Mouse (Mus musculus) G1E (cell line): ENCODE results near the gene Emc6. TPM values are rescaled to one million over a fixed set of nuclear protein-coding genes. Genes with fewer than 3 reads are reported as not detected.

Source experiments
- polyA plus RNA-seq: library from polyadenylated mRNA; stranded (reverse); fragments of >175 nt; gene quantifications from 2 replicates; pipeline ENCODE4 v1.2.3, GENCODE M21; 2012
- total RNA-seq, 2 experiments: library from RNA; stranded (forward) in 1 of 2; stranded (reverse) in 1 of 2; fragments of 200-1000 nt in 1 of 2; fragments of >200 nt in 1 of 2; fragmentation: Nextera tagmentation in 1 of 2; gene quantifications; 2 replicates each; pipeline ENCODE4 v1.2.3; 2014 to 2017

Emc6 gene
- total and polyA plus RNA-seq, 3 experiments = 43.7 to 178 (median 54.7) TPM

Other genes with a start within 250 kb of the Emc6 start
- 56.9 and 63.9 TPM in 2 replicates for gene Atp2a3, start 215.9 kb downstream of the Emc6 start, total RNA-seq (2014; fragmentation: Nextera tagmentation)
- gene Atp2a3, start 215.9 kb downstream of the Emc6 start, total RNA-seq (2017) = 79.9 and 101 TPM in 2 replicates
- gene Atp2a3, start 215.9 kb downstream of the Emc6 start, polyA plus RNA-seq = 79.0 and 95.8 TPM in 2 replicates
- gene P2rx1, start 177.9 kb downstream of the Emc6 start, total RNA-seq (2014; fragmentation: Nextera tagmentation) = 11.4 and 12.0 TPM in 2 replicates
- 46.9 and 53.7 TPM in 2 replicates for gene P2rx1, start 177.9 kb downstream of the Emc6 start, total RNA-seq (2017)
- gene P2rx1, start 177.9 kb downstream of the Emc6 start, polyA plus RNA-seq = 11.7 and 14.8 TPM in 2 replicates
- 1.9 and 4.2 TPM in 2 replicates for gene Camkk1, start 158.0 kb downstream of the Emc6 start, total RNA-seq (2014; fragmentation: Nextera tagmentation)
- 13.1 and 13.8 TPM in 2 replicates for gene Camkk1, start 158.0 kb downstream of the Emc6 start, total RNA-seq (2017)
- 8.9 and 9.9 TPM in 2 replicates for gene Camkk1, start 158.0 kb downstream of the Emc6 start, polyA plus RNA-seq
- gene Ncbp3, start 129.3 kb downstream of the Emc6 start, total RNA-seq (2014; fragmentation: Nextera tagmentation) = 23.9 and 25.0 TPM in 2 replicates
- 20.0 and 24.2 TPM in 2 replicates for gene Ncbp3, start 129.3 kb downstream of the Emc6 start, total RNA-seq (2017)
- 11.2 and 13.3 TPM in 2 replicates for gene Ncbp3, start 129.3 kb downstream of the Emc6 start, polyA plus RNA-seq
- 0.19 and 0.23 TPM in 2 replicates for gene Itgae, start 86.5 kb downstream of the Emc6 start, total RNA-seq (2014; fragmentation: Nextera tagmentation)
- 0.05 and 0.06 TPM in 2 replicates for gene Itgae, start 86.5 kb downstream of the Emc6 start, total RNA-seq (2017)
- 0.03 and 0.04 TPM in 2 replicates for gene Itgae, start 86.5 kb downstream of the Emc6 start, polyA plus RNA-seq
- gene Haspin, start 38.7 kb downstream of the Emc6 start, total RNA-seq (2014; fragmentation: Nextera tagmentation) = 16.7 and 18.4 TPM in 2 replicates
- 16.9 and 17.5 TPM in 2 replicates for gene Haspin, start 38.7 kb downstream of the Emc6 start, total RNA-seq (2017)
- gene Haspin, start 38.7 kb downstream of the Emc6 start, polyA plus RNA-seq = 19.5 and 23.1 TPM in 2 replicates
- gene P2rx5, start 16.6 kb downstream of the Emc6 start, total RNA-seq (2014; fragmentation: Nextera tagmentation) = not detected in 2 replicates
- gene P2rx5, start 16.6 kb downstream of the Emc6 start, total RNA-seq (2017) = 0.05 TPM in 1 of 2 replicates, not detected in the other
- gene P2rx5, start 16.6 kb downstream of the Emc6 start, polyA plus RNA-seq = not detected in 2 replicates
- 7.4 and 9.2 TPM in 2 replicates for gene Tax1bp3, start within 50 bp of the Emc6 start, total RNA-seq (2014; fragmentation: Nextera tagmentation)
- 17.8 and 21.1 TPM in 2 replicates for gene Tax1bp3, start within 50 bp of the Emc6 start, total RNA-seq (2017)
- gene Tax1bp3, start within 50 bp of the Emc6 start, polyA plus RNA-seq = 4.1 and 9.0 TPM in 2 replicates
- 19.8 and 23.3 TPM in 2 replicates for gene Ctns, start 22.0 kb upstream of the Emc6 start, total RNA-seq (2014; fragmentation: Nextera tagmentation)
- gene Ctns, start 22.0 kb upstream of the Emc6 start, total RNA-seq (2017) = 28.7 and 30.6 TPM in 2 replicates
- 1.9 and 3.6 TPM in 2 replicates for gene Ctns, start 22.0 kb upstream of the Emc6 start, polyA plus RNA-seq
- 2.1 and 2.4 TPM in 2 replicates for gene Shpk, start 22.4 kb upstream of the Emc6 start, total RNA-seq (2014; fragmentation: Nextera tagmentation)
- 2.8 and 3.2 TPM in 2 replicates for gene Shpk, start 22.4 kb upstream of the Emc6 start, total RNA-seq (2017)
- 0.83 and 0.95 TPM in 2 replicates for gene Shpk, start 22.4 kb upstream of the Emc6 start, polyA plus RNA-seq
- not detected in 2 replicates for gene Trpv1, start 57.3 kb upstream of the Emc6 start, total RNA-seq (2014; fragmentation: Nextera tagmentation)
- gene Trpv1, start 57.3 kb upstream of the Emc6 start, total RNA-seq (2017) = 0.12 TPM in 1 of 2 replicates, not detected in the other
- not detected in 2 replicates for gene Trpv1, start 57.3 kb upstream of the Emc6 start, polyA plus RNA-seq
- gene Trpv3, start 90.4 kb upstream of the Emc6 start, total RNA-seq (2014; fragmentation: Nextera tagmentation) = not detected in 2 replicates
- under 0.01 and 0.16 TPM in 2 replicates for gene Trpv3, start 90.4 kb upstream of the Emc6 start, total RNA-seq (2017)
- not detected in 2 replicates for gene Trpv3, start 90.4 kb upstream of the Emc6 start, polyA plus RNA-seq
- gene Aspa, start 152.6 kb upstream of the Emc6 start, total RNA-seq (2014; fragmentation: Nextera tagmentation) = not detected in 2 replicates
- under 0.01 and 0.22 TPM in 2 replicates for gene Aspa, start 152.6 kb upstream of the Emc6 start, total RNA-seq (2017)
- not detected in 2 replicates for gene Aspa, start 152.6 kb upstream of the Emc6 start, polyA plus RNA-seq
- not detected in 2 replicates for gene Gm49340, start 152.7 kb upstream of the Emc6 start, total RNA-seq (2014; fragmentation: Nextera tagmentation)
- not detected in 2 replicates for gene Gm49340, start 152.7 kb upstream of the Emc6 start, total RNA-seq (2017)
- gene Gm49340, start 152.7 kb upstream of the Emc6 start, polyA plus RNA-seq = not detected in 2 replicates
- gene Spata22, start 152.7 kb upstream of the Emc6 start, total RNA-seq (2014; fragmentation: Nextera tagmentation) = not detected in 2 replicates
- not detected in 2 replicates for gene Spata22, start 152.7 kb upstream of the Emc6 start, total RNA-seq (2017)
- not detected in 2 replicates for gene Spata22, start 152.7 kb upstream of the Emc6 start, polyA plus RNA-seq
- not detected in 2 replicates for gene Olfr20, start 173.7 kb upstream of the Emc6 start, total RNA-seq (2014; fragmentation: Nextera tagmentation)
- gene Olfr20, start 173.7 kb upstream of the Emc6 start, total RNA-seq (2017) = 0.11 TPM in 1 of 2 replicates, not detected in the other
- gene Olfr20, start 173.7 kb upstream of the Emc6 start, polyA plus RNA-seq = not detected in 2 replicates
- not detected in 2 replicates for gene Olfr376, start 194.2 kb upstream of the Emc6 start, total RNA-seq (2014; fragmentation: Nextera tagmentation)
- gene Olfr376, start 194.2 kb upstream of the Emc6 start, total RNA-seq (2017) = 0.27 TPM in 1 of 2 replicates, not detected in the other
- gene Olfr376, start 194.2 kb upstream of the Emc6 start, polyA plus RNA-seq = not detected in 2 replicates
- not detected in 2 replicates for gene Olfr1, start 222.6 kb upstream of the Emc6 start, total RNA-seq (2014; fragmentation: Nextera tagmentation)
- 0.06 and 0.16 TPM in 2 replicates for gene Olfr1, start 222.6 kb upstream of the Emc6 start, total RNA-seq (2017)
- not detected in 2 replicates for gene Olfr1, start 222.6 kb upstream of the Emc6 start, polyA plus RNA-seq